Mouse (Mus musculus): ENCODE measurements at regions not wholly inside any gene's neighbourhood (a gene's known extent, or its start where the extent isn't known, plus 50 kb on each side); places are given as distances from the start of the nearest gene placed in this dataset.

- Histone ChIP-seq H3K4me3 (ENCODE audit: control insufficient read depth in 1 of 2, insufficient read depth in 1 of 2, low read depth in 1 of 2, low read length in 2 of 2) (no peak overlapping the region), H3K4me1 (ENCODE audit: control insufficient read depth in 2 of 2, insufficient read depth in 2 of 2, low read length in 2 of 2) (no peaks in the 10 kb centered on the region), H3K36me3 (ENCODE audit: control insufficient read depth, insufficient read depth, low read length) (no peaks in the 10 kb centered on the region), H3K27me3 (ENCODE audit: control insufficient read depth, insufficient read depth, low read length) (no peaks in the 10 kb centered on the region), H3K9ac (ENCODE audit: low read length) (no peak overlapping the region), H3K4me2 (ENCODE audit: low read length) (no peak overlapping the region), H3K9me3 (ENCODE audit: control insufficient read depth, low read length) (no peaks in the 10 kb centered on the region), H3K27ac (replicated peaks in 1 of 2; ENCODE audit: control insufficient read depth in 1 of 2, insufficient read depth in 1 of 2, low read depth in 2 of 2, low read length in 2 of 2) (no peak overlapping the region)
- no peak for ATAC-seq (ENCODE audit: insufficient number of reproducible peaks, insufficient read depth, low FRiP score, low read depth)
- 66% methylated on average over 12 of the region's 12 CpGs for WGBS
Observed at GRCm38 (mm10) chr5:106748527-106749138, 51.5 kb upstream of the Zfp644 start.
